26 mouse cellular contexts compared by ENCODE assay signal in genomic region chr9:40613182-40613581, GRCm38 (mm10). TPM values are rescaled to one million over a fixed set of nuclear protein-coding genes. Genes with fewer than 3 reads are reported as not detected.
DNase-seq lines count a peak whose midpoint lies in the region; ATAC-seq and TF ChIP-seq lines count a peak whose summit lies in the region.
"Had no signal": no experiment of that assay in that cellular context is flagged by ENCODE, and none has a peak within 500 bp of the region (broad histone marks: within the 10 kb centered on the region; RNA-seq: fewer than 3 reads in every experiment).

No protein-coding gene starts in this region.

- H3K9me3 ChIP-seq in liver, embryonic 13.5 days (replicated peaks), result no peaks in the 10 kb centered on the region
- H3K9me3 ChIP-seq: embryonic facial prominence, embryonic 15.5 days; heart, embryonic 10.5 days had no signal

- H3K79me2 ChIP-seq in liver, adult 2 months (ENCODE audit: control insufficient read depth, insufficient read depth, low read length), result no peaks in the 10 kb centered on the region
- H3K79me2 ChIP-seq in C2C12 (ENCODE audit: control insufficient read depth, insufficient read depth) (no peaks in the 10 kb centered on the region), myocyte (ENCODE audit: control insufficient read depth, insufficient read depth) (no peaks in the 10 kb centered on the region)

- H3K4me2 ChIP-seq in liver, embryonic 13.5 days, result no peak overlapping the region
- peak overlapping the region; percentile 42 for H3K4me2 ChIP-seq in myocyte (ENCODE audit: low read depth)
- H3K4me2 ChIP-seq: embryonic facial prominence, embryonic 15.5 days had no signal

- ATAC-seq in liver, embryonic 13.5 days (ENCODE audit: low read depth), result peak; percentile 75
- ATAC-seq: CD4-positive, CD25-positive, alpha-beta regulatory T cell, adult 4 months; Patski had no signal

- peaks cover 9% of the 10 kb centered on the region for H3K4me1 ChIP-seq in liver, adult 2 months (ENCODE audit: control insufficient read depth, insufficient read depth, low read length)
- H3K4me1 ChIP-seq in liver, embryonic 13.5 days (replicated peaks), result peaks cover 15% of the 10 kb centered on the region

- H3K79me3 ChIP-seq in C2C12 (ENCODE audit: low read depth), result no peaks in the 10 kb centered on the region

- no peaks in the 10 kb centered on the region for H3K36me3 ChIP-seq in liver, adult 2 months (ENCODE audit: control insufficient read depth, insufficient read depth, low read length)
- H3K36me3 ChIP-seq in C2C12 (ENCODE audit: control insufficient read depth, insufficient read depth) (no peaks in the 10 kb centered on the region), myocyte (ENCODE audit: control insufficient read depth, insufficient read depth) (no peaks in the 10 kb centered on the region)
- no peaks in the 10 kb centered on the region for H3K36me3 ChIP-seq in liver, embryonic 13.5 days
- H3K36me3 ChIP-seq: embryonic facial prominence, embryonic 15.5 days; heart, embryonic 10.5 days; hindbrain, embryonic 10.5 days; midbrain, embryonic 10.5 days had no signal

- peak; percentile 91 for DNase-seq in liver, adult 2 months (ENCODE audit: extremely low read depth, low read depth, low spot score)
- no peak for DNase-seq in liver
- DNase-seq in liver, embryonic 13.5 days, result no peak
- no peak for DNase-seq in gastrocnemius, adult 18-20 months (ENCODE audit: low spot score)
- no peak for DNase-seq in lung, postnatal 4 days
- DNase-seq: adrenal gland, postnatal 25 days; cerebellum, adult 18-20 months; cerebellum, postnatal 36 days; kidney, adult 2 months; kidney, postnatal 14 days; left cerebral cortex, postnatal 4 days; lung, adult 2 months; retina, postnatal 1 day had no signal

- H3K9ac ChIP-seq in liver, adult 2 months (ENCODE audit: low read depth, low read length), result no peak overlapping the region
- no peak overlapping the region for H3K9ac ChIP-seq in liver, embryonic 13.5 days
- H3K9ac ChIP-seq: embryonic facial prominence, embryonic 15.5 days had no signal

- peak overlapping the region; percentile 13 for H3ac ChIP-seq in C2C12 (ENCODE audit: control insufficient read depth, insufficient read length, low read depth)
- no peak overlapping the region for H3ac ChIP-seq in myocyte (ENCODE audit: control insufficient read depth, insufficient read length)

- 34% methylated on average over 4 of the region's 4 CpGs for WGBS in liver, adult 2 months
- 53% methylated on average over 4 of the region's 4 CpGs for WGBS in liver, embryonic 13.5 days (ENCODE audit: insufficient replicate concordance)

- TF ChIP-seq CTCF in liver, adult 2 months (IDR thresholded peaks at IDR 0.05; ENCODE audit: low read depth, low read length), result no peak
- TF ChIP-seq CTCF in C2C12 (IDR thresholded peaks at IDR 0.05; ENCODE audit: control insufficient read depth, insufficient read depth, insufficient read length), result no peak

- peak overlapping the region; percentile 20; the same call in 1 of the 2 replicates for H3K27ac ChIP-seq in liver, adult 2 months (replicated peaks; ENCODE audit: insufficient read depth, low read depth, low read length)
- H3K27ac ChIP-seq in liver, embryonic 13.5 days, result peak overlapping the region; percentile 36; the same call in 1 of the 2 replicates
- H3K27ac ChIP-seq: embryonic facial prominence, embryonic 15.5 days; heart, embryonic 10.5 days; hindbrain, embryonic 10.5 days; left cerebral cortex, adult 2 months; midbrain, embryonic 10.5 days had no signal

- no peak for TF ChIP-seq POLR2A in liver, adult 2 months (IDR thresholded peaks at IDR 0.05; ENCODE audit: extremely low read depth, insufficient read depth, low read length)
- TF ChIP-seq POLR2A in myocyte (IDR thresholded peaks at IDR 0.05; ENCODE audit: insufficient read length, low read depth), result no peak

- H3K27me3 ChIP-seq in liver, adult 2 months (ENCODE audit: control insufficient read depth, insufficient read depth, low read length), result peaks cover 3% of the 10 kb centered on the region; the same call in 1 of the 2 replicates
- H3K27me3 ChIP-seq in C2C12 (ENCODE audit: control insufficient read depth, insufficient read depth, insufficient read length) (no peaks in the 10 kb centered on the region), myocyte (ENCODE audit: control insufficient read depth, insufficient read depth, insufficient read length) (no peaks in the 10 kb centered on the region)
- peaks cover 21% of the 10 kb centered on the region for H3K27me3 ChIP-seq in liver, embryonic 13.5 days

- H3K4me3 ChIP-seq in liver, adult 2 months (ENCODE audit: insufficient read depth, low read depth, low read length), result no peak overlapping the region
- H3K4me3 ChIP-seq in C2C12 (ENCODE audit: insufficient read depth, poor library complexity, severe bottlenecking) (no peak overlapping the region), myocyte (no peak overlapping the region)
- H3K4me3 ChIP-seq in liver, embryonic 13.5 days (replicated peaks), result no peak overlapping the region
- H3K4me3 ChIP-seq: embryonic facial prominence, embryonic 15.5 days; heart, embryonic 10.5 days; hindbrain, embryonic 10.5 days; left cerebral cortex, adult 2 months; midbrain, embryonic 10.5 days had no signal

TF ChIP-seq in C2C12, 6 proteins besides CTCF, POLR2A, EP300 and RAD21:
- TF ChIP-seq MAX (IDR thresholded peaks at IDR 0.05), result no peak
- TF ChIP-seq CEBPB (IDR thresholded peaks at IDR 0.05; ENCODE audit: low read depth), result no peak
- TF ChIP-seq MYOG (IDR thresholded peaks at IDR 0.05; ENCODE audit: control insufficient read depth, extremely low read depth, insufficient read length), result no peak

TF ChIP-seq in myocyte, 11 proteins besides CTCF, POLR2A, EP300 and RAD21:
- TF ChIP-seq CEBPB (IDR thresholded peaks at IDR 0.05; ENCODE audit: insufficient read depth, poor library complexity, severe bottlenecking) (no peak), MAX (IDR thresholded peaks at IDR 0.05; ENCODE audit: low read depth) (no peak), SRF (IDR thresholded peaks at IDR 0.05; ENCODE audit: control insufficient read depth, insufficient read length, low read depth) (no peak), USF1 (IDR thresholded peaks at IDR 0.05; ENCODE audit: low read depth) (no peak), E2F4 (IDR thresholded peaks at IDR 0.05; ENCODE audit: insufficient read depth) (no peak), POLR2AphosphoS2 (IDR thresholded peaks at IDR 0.05; ENCODE audit: insufficient read length, low read depth) (no peak), MYOD1 (IDR thresholded peaks at IDR 0.05; ENCODE audit: control insufficient read depth in 1 of 3, insufficient read length in 2 of 3, low read depth in 2 of 3) (no peak), MYOG (IDR thresholded peaks at IDR 0.05; ENCODE audit: control insufficient read depth in 1 of 3, insufficient read depth in 1 of 3, insufficient read length in 2 of 3, low read depth in 2 of 3) (no peak), REST (IDR thresholded peaks at IDR 0.05; ENCODE audit: insufficient read depth, insufficient read length) (no peak)

RNA-seq across cellular contexts. Expression of gene Gm21915, which starts 57.2 kb away (rescaled TPM):
- total RNA-seq in liver, adult 2 months (2014; rRNA removed), result not detected in 2 replicates
- polyA plus RNA-seq in liver, adult 2 months (2012; rRNA removed), result not detected in 2 replicates
- polyA plus RNA-seq in C2C12 (2012; fragmentation: generic; extraction: Trizol) (not detected), myocyte (2012; fragmentation: generic; extraction: Trizol) (not detected)
- not detected in 2 replicates for polyA plus RNA-seq in liver, embryonic 13.5 days (2015; fragmentation: Nextera tagmentation; extraction: Ambion mirVana)
- not detected for total RNA-seq in gastrocnemius, adult 18-20 months (2021)
- total RNA-seq: adrenal gland, postnatal 25 days; left cerebral cortex, adult 2 months; left cerebral cortex, postnatal 4 days had no signal
- polyA plus RNA-seq: CD4-positive, CD25-positive, alpha-beta regulatory T cell, adult 4 months; embryonic facial prominence, embryonic 15.5 days; gonadal fat pad, adult 2 months; heart, embryonic 10.5 days; heart, postnatal 0 days; hindbrain, embryonic 10.5 days; kidney, adult 2 months; lung, adult 2 months; midbrain, embryonic 10.5 days; neural tube, embryonic 11.5 days; Patski; stomach, embryonic 16.5 days had no signal
